Mouse (Mus musculus) spleen, adult 2 months (tissue): ENCODE measurements around the gene Ccr10. TPM values are rescaled to one million over a fixed set of nuclear protein-coding genes. Genes with fewer than 3 reads are reported as not detected.

Experiments used
- DNase-seq, 2 experiments: peaks; one replicate each; pipeline versions ENCODE4 v3.0.0 to v3.0.0-alpha.2; 2012 to 2021; ENCODE audit warnings: low spot score in 2 of 2, low read depth in 1 of 2
- H3K27ac ChIP-seq: fragments of 200-500 bp; 2 replicates; pipeline ENCODE4 v1.5.1; 2012; ENCODE audit warnings: low read length, inconsistent platforms; ENCODE audit not compliant: insufficient read depth
- H3K27me3 ChIP-seq: fragments of 200-500 bp; 2 replicates; pipeline ENCODE4 v1.6.1; 2012; ENCODE audit warnings: mild to moderate bottlenecking, moderate library complexity, low read length, inconsistent platforms; ENCODE audit not compliant: control insufficient read depth, insufficient read depth
- H3K36me3 ChIP-seq: fragments of 200-500 bp; 2 replicates; pipeline ENCODE4 v1.6.1; 2012; ENCODE audit warnings: mild to moderate bottlenecking, low read length, inconsistent platforms; ENCODE audit not compliant: control insufficient read depth, insufficient read depth
- H3K4me1 ChIP-seq: fragments of 200-500 bp; 2 replicates; pipeline ENCODE4 v1.6.1; 2011; ENCODE audit warnings: inconsistent platforms; ENCODE audit not compliant: control insufficient read depth, insufficient read depth, insufficient read length
- H3K4me3 ChIP-seq: fragments of 200-500 bp; 2 replicates; pipeline ENCODE4 v1.5.1; 2011; ENCODE audit warnings: mild to moderate bottlenecking, inconsistent platforms; ENCODE audit not compliant: insufficient read depth, insufficient read length; ENCODE audit errors: extremely low read depth
- CTCF ChIP-seq: fragments of 200-500 bp; IDR thresholded peaks from 2 replicates; pipeline ENCODE4 v1.5.1; 2011; ENCODE audit warnings: mild to moderate bottlenecking, inconsistent platforms; ENCODE audit not compliant: insufficient read depth, insufficient read length, insufficient replicate concordance; ENCODE audit errors: extremely low read depth
- POLR2A ChIP-seq: fragments of 200-500 bp; IDR thresholded peaks from 2 replicates; pipeline ENCODE4 v1.6.1; 2011; ENCODE audit warnings: low read depth, low read length, inconsistent platforms
- WGBS: fragments of 180-500 bp; shearing (Covaris S2); methylation state at CpG from one replicate; pipeline ENCODE4 v1.1.7; 2018; 5-methylcytosine and 5-hydroxymethylcytosine counted together
- polyA plus RNA-seq: library from polyadenylated mRNA; depleted of rRNA; stranded (reverse); fragments of >200 nt; gene quantifications from 2 replicates; pipeline ENCODE4 v1.2.3, GENCODE M21; 2012; rRNA removed

Gene Ccr10
- 1.6 and 1.9 TPM in 2 replicates for polyA plus RNA-seq

- Histone ChIP-seq H3K4me1 (peaks cover 35% of the 10 kb centered on the region), H3K4me3 (no peak within 1 kb of the TSS), H3K27ac (0 out of 2 replicates have a peak within 1 kb of the TSS, but pooled peaks have one; percentile 27), H3K27me3 (peaks cover 20% of the 10 kb centered on the region), H3K36me3 (no peaks in the 10 kb centered on the region)
- TF ChIP-seq CTCF (peak; percentile 15; the same call in 1 of the 2 replicates), POLR2A (no peak)
- WGBS: 18% methylated on average over 14 of the region's 14 CpGs
- DNase-seq: no peak
Observed at GRCm38 (mm10) chr11:101174851-101175628, at the start of gene Ccr10. Gene Ccr10 (minus strand): TSS chr11:101175443.

- peaks cover 7% of the 10 kb centered on the region for H3K4me1 ChIP-seq
- H3K27ac ChIP-seq: no peak overlapping the region
- TF ChIP-seq CTCF: no peak
- TF ChIP-seq POLR2A: no peak
- no peak overlapping the region for H3K4me3 ChIP-seq
- no peaks in the 10 kb centered on the region for H3K27me3 ChIP-seq
- WGBS: 57% methylated on average over 3 of the region's 3 CpGs
- DNase-seq: no peak
- H3K36me3 ChIP-seq: no peaks in the 10 kb centered on the region
Observed at GRCm38 (mm10) chr11:101224337-101224736, 49.1 kb upstream of the Ccr10 start.

- Histone ChIP-seq H3K27me3 (no peaks in the 10 kb centered on the region), H3K27ac (peak overlapping the region; percentile 60; the same call in 1 of the 2 replicates), H3K4me3 (no peak overlapping the region), H3K4me1 (peaks cover 7% of the 10 kb centered on the region), H3K36me3 (peaks cover 10% of the 10 kb centered on the region)
- DNase-seq: no peak
- TF ChIP-seq CTCF: no peak
- no peak for TF ChIP-seq POLR2A
- WGBS: 44% methylated on average over 8 of the region's 8 CpGs
Observed at GRCm38 (mm10) chr11:101221306-101221986, 46.2 kb upstream of the Ccr10 start.

GRCm38 (mm10) chr11:101220853-101221252 lies 45.6 kb upstream of the Ccr10 start:
- 67% methylated on average over 2 of the region's 2 CpGs for WGBS
- TF ChIP-seq POLR2A (no peak), CTCF (no peak)
- no peak overlapping the region for H3K27ac ChIP-seq

GRCm38 (mm10) chr11:101218436-101219055 lies 43.3 kb upstream of the Ccr10 start:
- Histone ChIP-seq H3K4me3 (no peak overlapping the region), H3K27ac (no peak overlapping the region), H3K4me1 (peaks cover 2% of the 10 kb centered on the region; the same call in 1 of the 2 replicates), H3K36me3 (peaks cover 27% of the 10 kb centered on the region), H3K27me3 (no peaks in the 10 kb centered on the region)
- TF ChIP-seq POLR2A: no peak
- DNase-seq: no peak
- 63% methylated on average over 10 of the region's 10 CpGs for WGBS

More at GRCm38 (mm10) chr11:101220853-101221252, 45.6 kb upstream of the Ccr10 start:
- no peaks in the 10 kb centered on the region for H3K27me3 ChIP-seq
- H3K36me3 ChIP-seq: peaks cover 11% of the 10 kb centered on the region
- no peak for DNase-seq
- peaks cover 5% of the 10 kb centered on the region; the same call in 1 of the 2 replicates for H3K4me1 ChIP-seq
- no peak overlapping the region for H3K4me3 ChIP-seq

- Histone ChIP-seq H3K4me1 (peaks cover 2% of the 10 kb centered on the region; the same call in 1 of the 2 replicates), H3K36me3 (peaks cover 31% of the 10 kb centered on the region), H3K27me3 (no peaks in the 10 kb centered on the region), H3K4me3 (no peak overlapping the region), H3K27ac (no peak overlapping the region)
- 92% methylated on average over 5 of the region's 5 CpGs for WGBS
- no peak for DNase-seq
- TF ChIP-seq CTCF: no peak
- TF ChIP-seq POLR2A: no peak
Observed at GRCm38 (mm10) chr11:101216936-101217335, 41.7 kb upstream of the Ccr10 start.
